Mouse (Mus musculus): Measurements from ENCODE around the gene Gm20822. TPM values are rescaled to one million over a fixed set of nuclear protein-coding genes. Genes with fewer than 3 reads are reported as not detected.
"Not testable (repeated sequence)": the region's sequence is repeated elsewhere in the genome, so short reads cannot be mapped to it uniquely, and the experiment has no call there.

Gene Gm20822
- not detected in 2 replicates for polyA plus RNA-seq (2014; fragmentation: Nextera tagmentation; extraction: Ambion mirVana)

DNA sequence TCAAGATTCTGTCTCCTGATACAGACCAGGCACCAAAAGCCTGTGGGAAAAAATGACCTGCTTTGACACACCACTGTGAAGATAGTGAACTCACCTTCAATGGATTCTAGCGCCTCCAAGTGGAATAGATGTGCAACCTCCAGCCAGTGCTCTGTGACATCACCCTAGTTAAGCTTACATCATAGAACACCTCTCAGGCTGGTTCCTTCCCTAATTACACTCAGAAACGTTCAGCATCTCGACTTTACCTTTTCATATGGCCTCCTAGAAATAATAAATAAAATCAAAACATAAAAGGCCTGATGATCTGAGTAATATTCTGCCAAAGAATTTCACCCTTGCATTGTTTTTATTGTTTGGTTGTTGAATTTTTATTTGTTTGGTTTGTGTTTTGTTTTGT lies at the start of gene Gm20822:
Gm20822 (minus strand) TSS at position 101 of the 400 bp plus-strand sequence.
- not testable (repeated sequence) for H3K9me3 ChIP-seq (ENCODE audit: control insufficient read depth, low read length); H3K9ac ChIP-seq (replicated peaks; ENCODE audit: low read depth, low read length); H3K27me3 ChIP-seq (ENCODE audit: control insufficient read depth, insufficient read depth, low read length); H3K4me1 ChIP-seq (ENCODE audit: control insufficient read depth, insufficient read depth, low read length); H3K4me3 ChIP-seq (ENCODE audit: low read depth, low read length); ATAC-seq (ENCODE audit: low read depth); H3K4me2 ChIP-seq (ENCODE audit: low read depth, low read length); H3K27ac ChIP-seq (ENCODE audit: low read depth, low read length); H3K36me3 ChIP-seq (ENCODE audit: control insufficient read depth, insufficient read depth, low read length)
- no CpG with 5 or more reads among the region's 3 CpGs for WGBS

Measured in neural tube, embryonic 14.5 days (tissue).